Mouse (Mus musculus) cortical plate, adult 2 months (tissue): ENCODE measurements around the gene Sh3bp4. TPM values are rescaled to one million over a fixed set of nuclear protein-coding genes. Genes with fewer than 3 reads are reported as not detected.

Experiments used
- H3K27ac ChIP-seq: fragments of 200-500 bp; 2 replicates; pipeline ENCODE4 v1.5.1; 2012; ENCODE audit warnings: low read length, control low read depth, inconsistent platforms; ENCODE audit not compliant: insufficient read depth
- H3K4me1 ChIP-seq: fragments of 200-500 bp; 2 replicates; pipeline ENCODE4 v1.6.1; 2011; ENCODE audit warnings: low read length; ENCODE audit not compliant: control insufficient read depth, insufficient read depth
- H3K4me3 ChIP-seq: fragments of 200-500 bp; 2 replicates; pipeline ENCODE4 v1.5.1; 2011; ENCODE audit warnings: mild to moderate bottlenecking, low read length, control low read depth; ENCODE audit not compliant: insufficient read depth
- CTCF ChIP-seq: fragments of 200-500 bp; IDR thresholded peaks from 2 replicates; pipeline ENCODE4 v1.5.1; 2011; ENCODE audit warnings: mild to moderate bottlenecking, control low read depth, low read length; ENCODE audit not compliant: insufficient read depth; ENCODE audit errors: extremely low read depth
- POLR2A ChIP-seq: fragments of 200-500 bp; IDR thresholded peaks from 2 replicates; pipeline ENCODE4 v1.6.1; 2011; ENCODE audit warnings: mild to moderate bottlenecking, low read length, control low read depth; ENCODE audit not compliant: insufficient read depth; ENCODE audit errors: extremely low read depth
- polyA plus RNA-seq: library from polyadenylated mRNA; depleted of rRNA; stranded (reverse); fragments of >200 nt; gene quantifications from 2 replicates; pipeline ENCODE4 v1.2.3, GENCODE M21; 2012

The Sh3bp4 gene
- polyA plus RNA-seq, 1 experiment: 14.3 TPM

DNA sequence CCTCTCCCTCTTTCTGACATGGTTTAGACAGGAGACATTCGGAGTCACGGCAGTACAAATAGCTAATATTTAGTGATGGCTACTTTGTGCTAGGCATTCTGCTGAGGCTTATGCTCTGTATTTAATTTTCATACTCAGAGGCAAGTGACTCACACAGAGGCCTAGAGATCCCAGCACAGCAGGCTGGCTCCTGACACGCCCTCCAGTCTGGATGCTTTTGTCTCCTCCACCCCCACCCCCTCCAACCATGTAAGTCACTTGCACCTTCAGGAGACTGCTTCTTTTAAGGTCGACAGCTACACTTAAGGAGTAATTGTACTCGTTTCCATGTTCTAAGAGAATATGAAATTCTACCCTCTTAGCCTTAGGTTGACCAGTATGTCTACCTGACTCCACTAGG lies 1.4 kb upstream of the Sh3bp4 start:
- H3K4me3 ChIP-seq: no peak overlapping the region
- TF ChIP-seq CTCF (no peak), POLR2A (no peak)
- H3K4me1 ChIP-seq: 0 out of 2 replicates have a peak, but pooled peaks cover 2% of the 10 kb centered on the region
- H3K27ac ChIP-seq: no peak overlapping the region

DNA sequence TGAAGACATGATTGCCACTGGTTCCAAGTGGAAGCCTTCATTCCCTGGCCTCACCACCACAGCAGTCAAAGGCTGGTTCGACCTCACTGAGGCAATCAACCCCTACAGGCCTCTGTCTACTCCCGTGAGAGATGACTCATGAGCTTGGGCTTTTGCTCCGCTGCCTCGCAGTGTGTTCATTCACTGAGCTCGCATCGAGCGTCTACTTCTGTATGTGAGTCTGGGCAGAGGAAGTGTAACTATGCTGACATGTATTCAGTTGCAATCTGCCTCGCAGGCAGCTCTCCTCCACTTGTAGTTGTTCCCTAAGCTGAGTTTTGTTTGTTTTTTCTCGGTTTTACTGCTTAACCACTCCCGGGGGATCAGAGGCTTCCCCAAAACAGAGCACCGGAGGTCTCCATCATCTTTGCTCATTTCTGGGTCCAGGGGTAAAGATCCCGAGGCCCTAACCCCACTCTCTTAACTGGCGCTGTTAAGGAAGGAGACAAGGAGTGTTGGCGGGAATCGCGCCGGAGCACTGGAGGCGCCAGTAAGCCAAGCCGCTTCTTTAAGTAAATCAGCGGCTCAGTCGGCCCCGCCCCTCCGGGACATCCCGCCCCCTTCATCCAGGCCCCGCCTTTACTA lies 624 bp upstream of the Sh3bp4 start:
- TF ChIP-seq POLR2A: peak; percentile 95
- TF ChIP-seq CTCF: no peak
- H3K4me1 ChIP-seq: 0 out of 2 replicates have a peak, but pooled peaks cover 2% of the 10 kb centered on the region
- peak overlapping the region; percentile 6; the same call in 1 of the 2 replicates for H3K27ac ChIP-seq
- peak overlapping the region; percentile 79 for H3K4me3 ChIP-seq

DNA sequence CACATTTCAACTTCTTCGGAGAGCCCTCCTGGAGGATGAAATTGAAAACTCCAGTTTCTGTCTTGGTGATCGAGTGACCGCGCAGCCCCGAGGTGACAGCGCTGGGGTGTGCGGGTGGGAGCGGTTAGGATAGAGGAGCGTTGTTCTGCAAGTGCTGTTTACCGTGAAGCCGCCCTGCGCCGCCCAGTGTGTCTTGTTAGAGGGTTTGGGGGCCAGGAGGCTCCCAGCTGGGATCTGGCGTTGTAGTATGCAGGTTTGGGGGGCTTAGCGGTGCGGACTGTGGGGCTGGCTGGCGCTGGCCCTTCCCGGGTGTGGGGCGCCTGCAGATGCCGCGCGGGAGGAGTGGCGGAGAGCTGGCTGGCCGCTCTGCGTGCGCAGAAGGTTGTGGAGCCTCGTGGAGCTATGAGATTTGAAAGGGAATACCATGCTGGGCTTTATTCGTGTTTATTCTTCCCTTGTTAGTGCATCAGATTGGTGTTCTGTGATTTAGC lies 701 bp downstream of the Sh3bp4 start:
- TF ChIP-seq CTCF (no peak), POLR2A (no peak)
- H3K27ac ChIP-seq: peak overlapping the region; percentile 76
- H3K4me3 ChIP-seq: peak overlapping the region; percentile 79
- 0 out of 2 replicates have a peak, but pooled peaks cover 3% of the 10 kb centered on the region for H3K4me1 ChIP-seq

DNA sequence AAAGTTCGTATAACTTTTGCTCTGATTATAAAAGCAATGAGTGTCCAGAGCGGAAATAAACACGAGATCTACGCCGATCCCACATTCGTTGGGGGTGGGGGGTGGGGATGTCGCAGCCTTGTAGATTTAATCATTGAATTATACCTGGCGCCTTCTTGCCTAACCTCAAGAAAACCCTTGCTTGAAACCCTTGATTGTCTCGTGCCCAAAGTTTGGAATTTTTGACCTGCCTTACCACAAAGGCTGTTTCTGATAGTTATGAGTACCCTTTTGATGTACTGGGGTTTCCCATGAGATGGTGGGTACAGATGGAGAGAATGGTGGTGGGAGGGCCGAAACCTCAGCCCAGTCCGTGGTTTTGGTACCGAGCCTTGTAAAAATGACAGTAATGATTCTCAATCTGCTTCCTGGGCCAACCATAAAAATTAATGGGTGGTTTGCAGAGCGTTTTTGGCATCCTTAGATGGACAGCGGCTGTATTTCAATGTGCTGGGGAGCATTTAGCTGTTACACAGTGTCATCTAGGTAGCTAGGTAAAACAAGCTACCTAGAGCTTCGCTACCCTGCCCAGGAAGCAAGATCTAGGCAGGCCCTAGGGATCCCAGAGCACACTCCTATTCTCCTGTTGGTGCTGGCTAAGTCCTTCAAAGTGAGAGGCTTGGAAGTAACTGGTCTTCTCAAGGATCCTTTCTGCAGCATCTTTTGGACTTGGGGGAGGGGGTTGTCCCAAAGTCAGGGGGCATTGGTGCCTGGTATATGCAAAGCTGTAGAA lies 1.3 kb downstream of the Sh3bp4 start:
- H3K4me1 ChIP-seq: 0 out of 2 replicates have a peak, but pooled peaks cover 3% of the 10 kb centered on the region
- TF ChIP-seq POLR2A (no peak), CTCF (no peak)
- peak overlapping the region; percentile 79 for H3K4me3 ChIP-seq
- H3K27ac ChIP-seq: peak overlapping the region; percentile 76

DNA sequence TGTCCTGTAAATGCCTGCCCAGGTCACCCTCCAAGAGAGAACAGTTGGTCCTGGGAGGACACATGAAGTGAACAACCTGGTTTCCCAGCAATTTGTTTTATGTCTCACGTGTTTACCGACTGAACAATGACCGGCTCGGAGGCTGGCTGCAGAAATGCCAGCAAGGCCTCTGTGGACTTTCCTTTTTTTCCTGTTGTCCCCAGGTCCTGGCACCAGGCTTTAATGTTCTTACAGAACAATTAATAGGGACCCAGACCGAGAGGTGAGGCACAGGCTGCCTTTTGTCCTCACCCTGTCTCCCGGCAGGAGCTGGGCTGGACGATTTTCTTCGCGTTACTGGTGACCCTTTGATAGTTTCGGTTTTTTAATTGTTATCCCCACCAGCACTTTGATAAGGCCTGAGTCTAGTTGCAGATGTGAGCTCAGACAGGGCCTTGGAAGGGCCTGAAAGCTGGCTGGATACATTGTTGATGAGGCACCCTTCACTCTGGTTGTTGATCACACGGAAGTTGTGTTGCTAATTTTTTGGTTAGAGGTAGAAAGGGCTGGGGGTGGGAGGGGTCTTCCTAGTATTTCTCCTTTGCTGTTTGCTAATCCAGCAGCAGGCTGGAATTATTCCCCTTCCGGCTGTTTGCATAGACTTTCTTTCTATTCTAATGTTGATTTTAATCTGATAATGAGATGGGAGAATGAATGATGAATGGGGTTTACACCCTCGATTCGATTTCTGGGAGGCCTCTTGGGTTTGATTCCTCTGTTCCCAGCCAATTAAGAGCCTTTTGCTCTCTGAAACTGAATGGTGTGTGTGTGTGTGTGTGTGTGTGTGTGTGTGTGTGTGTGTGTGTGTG lies 2.2 kb downstream of the Sh3bp4 start:
- TF ChIP-seq POLR2A: no peak
- no peak for TF ChIP-seq CTCF
- H3K27ac ChIP-seq: peak overlapping the region; percentile 76; the same call in 1 of the 2 replicates
- H3K4me1 ChIP-seq: 0 out of 2 replicates have a peak, but pooled peaks cover 3% of the 10 kb centered on the region
- H3K4me3 ChIP-seq: peak overlapping the region; percentile 79

DNA sequence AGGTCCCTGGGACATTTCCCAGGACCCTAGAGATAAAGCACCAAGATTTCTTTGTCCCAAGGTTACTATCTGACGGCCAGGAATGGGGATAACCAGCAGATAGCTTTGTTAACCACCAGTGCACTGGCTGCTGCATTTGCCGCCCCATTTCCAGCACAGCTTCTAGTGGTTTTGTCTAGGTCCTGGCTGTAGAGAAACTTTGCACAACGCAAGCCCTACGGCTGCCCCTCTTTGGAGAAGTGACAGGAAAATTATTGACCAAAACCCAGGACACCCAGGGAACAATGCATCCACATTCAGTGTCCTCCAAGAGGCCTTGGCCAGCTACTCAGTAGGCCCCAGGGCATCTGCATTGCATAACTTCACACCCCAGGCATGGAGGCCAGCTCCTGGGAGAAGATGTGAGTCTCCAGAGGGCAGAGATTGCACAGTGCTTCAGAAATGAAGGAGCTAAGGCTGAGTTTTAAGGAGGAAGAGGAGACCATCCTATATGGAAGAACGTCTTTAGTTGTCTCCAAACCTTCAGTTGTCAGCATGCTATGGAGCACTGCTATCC lies 3.2 kb downstream of the Sh3bp4 start:
- H3K4me1 ChIP-seq: 0 out of 2 replicates have a peak, but pooled peaks cover 3% of the 10 kb centered on the region
- H3K27ac ChIP-seq: no peak overlapping the region
- no peak for TF ChIP-seq CTCF
- no peak for TF ChIP-seq POLR2A
- no peak overlapping the region for H3K4me3 ChIP-seq

DNA sequence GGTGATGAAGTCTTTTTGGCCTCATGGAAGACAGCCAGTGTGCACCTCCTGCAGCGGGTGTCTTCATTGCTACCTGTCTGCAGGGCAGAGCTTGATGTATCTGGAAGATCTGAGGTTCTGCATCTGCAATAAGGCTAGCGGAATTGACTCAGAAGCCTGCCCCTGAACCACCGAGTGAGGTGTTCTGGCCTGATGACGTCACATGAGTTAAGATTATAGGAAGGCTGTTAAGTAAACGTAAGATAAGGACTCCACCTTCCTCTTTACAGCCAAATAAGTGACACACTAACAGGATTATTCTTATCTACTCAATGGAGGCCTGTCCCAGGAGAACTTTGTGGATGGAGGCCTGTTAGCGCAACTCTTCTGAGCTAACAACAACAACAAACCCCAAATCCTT lies 4.5 kb downstream of the Sh3bp4 start:
- no peak for TF ChIP-seq POLR2A
- TF ChIP-seq CTCF: no peak
- H3K4me3 ChIP-seq: no peak overlapping the region
- H3K27ac ChIP-seq: no peak overlapping the region
- 0 out of 2 replicates have a peak, but pooled peaks cover 1% of the 10 kb centered on the region for H3K4me1 ChIP-seq

DNA sequence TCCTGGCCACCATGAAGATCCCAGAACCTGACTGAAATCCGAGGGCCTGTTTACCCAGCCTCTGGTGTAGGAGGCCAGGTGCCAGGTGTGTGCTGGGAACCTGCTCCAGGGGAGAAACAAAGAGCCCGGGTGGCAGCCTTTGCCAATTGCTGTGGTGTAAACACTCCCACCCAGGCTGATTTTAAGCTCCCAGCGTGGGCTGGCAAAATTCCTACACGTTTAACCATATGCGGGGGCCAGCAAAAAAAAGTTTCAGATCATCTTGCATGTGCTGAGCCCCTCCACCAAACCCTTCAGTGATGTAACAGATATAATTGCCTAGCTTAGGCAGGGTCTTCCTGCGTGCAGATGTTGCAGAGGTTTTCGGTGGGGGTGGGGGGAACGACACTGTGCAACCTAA lies 4.9 kb downstream of the Sh3bp4 start:
- TF ChIP-seq CTCF: no peak
- no peak for TF ChIP-seq POLR2A
- no peak overlapping the region for H3K4me3 ChIP-seq
- no peak overlapping the region for H3K27ac ChIP-seq
- 0 out of 2 replicates have a peak, but pooled peaks cover 1% of the 10 kb centered on the region for H3K4me1 ChIP-seq

DNA sequence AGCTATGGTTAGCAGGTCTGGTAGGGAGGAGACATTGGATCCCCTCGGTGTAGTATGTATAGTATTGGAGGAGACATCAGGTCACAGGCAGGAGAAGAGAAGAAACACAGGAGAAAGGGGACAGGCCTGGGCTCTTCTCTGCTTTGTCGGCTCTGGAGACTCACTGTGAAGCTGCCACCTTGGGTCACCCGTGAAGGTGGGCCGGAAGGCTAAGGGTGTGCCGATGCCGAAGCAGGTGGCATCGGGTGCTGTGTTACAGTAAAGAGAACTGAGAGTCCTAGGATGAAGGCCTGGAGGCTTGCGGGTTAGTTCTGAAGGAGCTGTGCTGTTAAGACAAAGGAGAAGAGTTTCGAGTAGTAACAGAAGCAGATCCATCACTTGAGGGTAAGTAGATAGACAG lies 6.6 kb downstream of the Sh3bp4 start:
- peaks cover 1% of the 10 kb centered on the region; the same call in 1 of the 2 replicates for H3K4me1 ChIP-seq
- no peak overlapping the region for H3K4me3 ChIP-seq
- no peak overlapping the region for H3K27ac ChIP-seq
- TF ChIP-seq CTCF: no peak
- no peak for TF ChIP-seq POLR2A
